ENCODE assay signal across 8 mouse cellular contexts in the genomic region with DNA sequence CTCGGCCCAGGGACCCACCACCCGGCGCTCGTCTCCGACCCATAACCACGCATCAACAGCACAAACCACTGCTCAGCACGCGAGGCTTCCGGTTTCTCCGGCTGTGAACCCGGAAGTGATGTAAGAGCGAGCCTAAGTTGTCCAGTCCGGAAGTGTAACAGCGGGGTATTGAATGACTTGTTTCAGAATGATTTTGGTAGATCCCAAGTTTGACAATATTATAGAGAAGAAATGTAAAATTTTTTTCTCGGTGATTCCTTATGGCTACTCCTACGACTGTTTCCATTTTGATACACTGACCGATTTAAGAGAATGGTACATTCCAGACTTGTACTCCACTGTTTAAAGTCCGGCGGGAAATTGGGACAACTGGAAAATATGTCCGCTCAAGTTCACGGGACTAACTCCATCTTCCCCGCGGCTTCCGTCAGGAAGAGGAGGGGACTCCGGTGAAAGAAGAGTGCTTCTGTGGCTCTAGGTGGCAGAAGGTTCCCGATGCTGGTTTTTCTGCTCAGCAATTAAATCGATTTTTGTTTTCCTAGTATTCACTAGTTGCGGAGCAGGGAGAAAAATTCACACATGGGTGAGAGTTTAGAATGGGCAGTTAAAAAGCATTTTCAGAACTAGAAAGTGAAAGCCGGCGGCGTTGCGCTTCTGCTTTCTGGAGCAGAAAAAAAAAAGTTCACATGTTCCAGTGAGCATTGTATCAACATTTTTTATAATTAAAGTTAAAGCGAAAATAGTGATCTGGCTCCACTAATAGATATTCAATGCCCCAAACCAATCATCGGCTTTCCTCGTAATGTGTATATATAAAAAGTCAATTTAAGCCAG. TPM values are rescaled to one million over a fixed set of nuclear protein-coding genes. Genes with fewer than 3 reads are reported as not detected.
DNase-seq lines count a peak whose midpoint lies in the region; ATAC-seq lines count a peak whose summit lies in the region.

Lsg1 (minus strand) TSS at position 99 of the 834 bp plus-strand sequence.

- peaks cover 0 to 9% of the 10 kb centered on the region in 2 experiments; a peak in 2 of 4 replicates for H3K4me1 ChIP-seq in heart, embryonic 14.5 days (ENCODE audit: control insufficient read depth in 2 of 2, insufficient read depth in 2 of 2, low read length in 2 of 2)
- peaks cover 18% of the 10 kb centered on the region for H3K4me1 ChIP-seq in liver, embryonic 13.5 days (replicated peaks)
- 0 out of 2 replicates have a peak, but pooled peaks cover 10% of the 10 kb centered on the region for H3K4me1 ChIP-seq in stomach, embryonic 16.5 days (ENCODE audit: control insufficient read depth, insufficient read depth, low read length)

- WGBS in heart, embryonic 14.5 days, result 4% methylated on average over 35 of the region's 35 CpGs
- 4% methylated on average over 35 of the region's 35 CpGs for WGBS in liver, embryonic 13.5 days (ENCODE audit: insufficient replicate concordance)
- 2% methylated on average over 35 of the region's 35 CpGs for WGBS in stomach, embryonic 16.5 days

- peaks cover 30% of the 10 kb centered on the region for H3K36me3 ChIP-seq in heart, embryonic 14.5 days (ENCODE audit: control insufficient read depth, insufficient read depth, low read length)
- H3K36me3 ChIP-seq in liver, embryonic 13.5 days, result peaks cover 29% of the 10 kb centered on the region
- H3K36me3 ChIP-seq in stomach, embryonic 16.5 days (ENCODE audit: control insufficient read depth, insufficient read depth, low read length), result peaks cover 10% of the 10 kb centered on the region

- DNase-seq in c-Kit-negative CD71-positive TER-119-positive erythroid progenitor cells, embryonic 14.5 days (ENCODE audit: low read depth, low spot score), result peak; percentile 96
- peak; percentile 93 for DNase-seq in fibroblast of lung, adult 2 months (ENCODE audit: low read depth)
- DNase-seq in kidney, postnatal 14 days, result peak; percentile 91
- DNase-seq in liver, embryonic 13.5 days, result peak; percentile 82
- DNase-seq in neural tube, embryonic 10.5 days (ENCODE audit: extremely low spot score, low spot score), result peak; percentile 85

- peak within 1 kb of the TSS; percentile 98 for H3K4me2 ChIP-seq in heart, embryonic 14.5 days (ENCODE audit: low read length)
- H3K4me2 ChIP-seq in liver, embryonic 13.5 days, result peak within 1 kb of the TSS; percentile 86
- peak within 1 kb of the TSS; percentile 92 for H3K4me2 ChIP-seq in stomach, embryonic 16.5 days (ENCODE audit: low read depth, low read length)

- no peaks in the 10 kb centered on the region for H3K27me3 ChIP-seq in heart, embryonic 14.5 days (ENCODE audit: control insufficient read depth, insufficient read depth, low read length)
- no peaks in the 10 kb centered on the region for H3K27me3 ChIP-seq in liver, embryonic 13.5 days
- no peaks in the 10 kb centered on the region for H3K27me3 ChIP-seq in stomach, embryonic 16.5 days (ENCODE audit: control insufficient read depth, insufficient read depth, low read length)

- no peaks in the 10 kb centered on the region for H3K9me3 ChIP-seq in heart, embryonic 14.5 days (ENCODE audit: control insufficient read depth, low read length)
- no peaks in the 10 kb centered on the region for H3K9me3 ChIP-seq in liver, embryonic 13.5 days (replicated peaks)
- no peaks in the 10 kb centered on the region for H3K9me3 ChIP-seq in stomach, embryonic 16.5 days (replicated peaks; ENCODE audit: control insufficient read depth, low read length)

- peak within 1 kb of the TSS; percentile 63 to 92 for H3K4me3 ChIP-seq in heart, embryonic 14.5 days (ENCODE audit: control insufficient read depth in 1 of 2, insufficient read depth in 1 of 2, low read depth in 1 of 2, low read length in 2 of 2)
- H3K4me3 ChIP-seq in liver, embryonic 13.5 days (replicated peaks), result peak within 1 kb of the TSS; percentile 92
- peak within 1 kb of the TSS; percentile 96 for H3K4me3 ChIP-seq in stomach, embryonic 16.5 days (replicated peaks; ENCODE audit: low read length)

- peak within 1 kb of the TSS; percentile 56 to 64 for H3K27ac ChIP-seq in heart, embryonic 14.5 days (replicated peaks in 1 of 2; ENCODE audit: control insufficient read depth in 1 of 2, insufficient read depth in 1 of 2, low read depth in 2 of 2, low read length in 2 of 2)
- peak within 1 kb of the TSS; percentile 62 for H3K27ac ChIP-seq in liver, embryonic 13.5 days
- peak within 1 kb of the TSS; percentile 65 for H3K27ac ChIP-seq in stomach, embryonic 16.5 days (ENCODE audit: low read length)

- peak within 1 kb of the TSS; percentile 78 for H3K9ac ChIP-seq in heart, embryonic 14.5 days (ENCODE audit: low read length)
- peak within 1 kb of the TSS; percentile 83 for H3K9ac ChIP-seq in liver, embryonic 13.5 days
- H3K9ac ChIP-seq in stomach, embryonic 16.5 days (ENCODE audit: low read length), result peak within 1 kb of the TSS; percentile 90

- peak; percentile 97 for ATAC-seq in CD4-positive, CD25-positive, alpha-beta regulatory T cell, adult 4 months
- peak; percentile 91 for ATAC-seq in heart, embryonic 14.5 days (ENCODE audit: insufficient number of reproducible peaks, insufficient read depth, low FRiP score, low read depth)
- ATAC-seq in liver, embryonic 13.5 days (ENCODE audit: low read depth), result peak; percentile 93
- peak; percentile 93 for ATAC-seq in stomach, embryonic 16.5 days (ENCODE audit: insufficient read depth, low FRiP score)

RNA-seq across cellular contexts. Expression of gene Lsg1, which starts in this region (rescaled TPM):
- polyA plus RNA-seq in CD4-positive, CD25-positive, alpha-beta regulatory T cell, adult 4 months (2017; shearing (Covaris generic)), result 10 to 100 TPM; 62.1 to 88.6 TPM
- polyA plus RNA-seq in heart, embryonic 14.5 days (2014; fragmentation: Nextera tagmentation; extraction: Ambion mirVana), result 35.5 and 39.0 TPM in 2 replicates
- 36.9 and 45.8 TPM in 2 replicates for polyA plus RNA-seq in liver, embryonic 13.5 days (2015; fragmentation: Nextera tagmentation; extraction: Ambion mirVana)
- polyA plus RNA-seq in stomach, embryonic 16.5 days (2015; fragmentation: Nextera tagmentation; extraction: Ambion mirVana), result 50.3 and 51.6 TPM in 2 replicates

Comparison
In these comparisons a context has a peak if more than half of its experiments do, and no peak if none do; other contexts are left out.
1. Peak in every context shown above with its lines: DNase-seq, ATAC-seq, H3K4me3 ChIP-seq and H3K27ac ChIP-seq.